Mouse (Mus musculus): Measurements from ENCODE around the gene Dusp8. TPM values are rescaled to one million over a fixed set of nuclear protein-coding genes. Genes with fewer than 3 reads are reported as not detected.

Gene Dusp8
- polyA plus RNA-seq, 1 experiment, result 2.1 TPM

- Histone ChIP-seq H3K27me3 (ENCODE audit: control insufficient read depth, insufficient read depth, insufficient read length) (no peaks in the 10 kb centered on the region), H3K4me3 (ENCODE audit: insufficient read depth, poor library complexity, severe bottlenecking) (no peak overlapping the region), H3K79me3 (ENCODE audit: low read depth) (peaks cover 9% of the 10 kb centered on the region), H3K36me3 (ENCODE audit: control insufficient read depth, insufficient read depth) (no peaks in the 10 kb centered on the region), H3K79me2 (ENCODE audit: control insufficient read depth, insufficient read depth) (peaks cover 62% of the 10 kb centered on the region), H3ac (ENCODE audit: control insufficient read depth, insufficient read length, low read depth) (no peak overlapping the region)
- no peak for TF ChIP-seq FOSL1 (IDR thresholded peaks at IDR 0.05; ENCODE audit: insufficient read depth, low read length, poor library complexity, severe bottlenecking)
- no peak for TF ChIP-seq CEBPB (IDR thresholded peaks at IDR 0.05; ENCODE audit: low read depth)
- TF ChIP-seq USF1 (IDR thresholded peaks at IDR 0.05; ENCODE audit: low read depth), result no peak
- no peak for TF ChIP-seq MYOD1 (IDR thresholded peaks at IDR 0.05; ENCODE audit: control insufficient read depth, insufficient read length, low read depth)
- no peak for TF ChIP-seq MAX (IDR thresholded peaks at IDR 0.05)
- TF ChIP-seq CTCF (IDR thresholded peaks at IDR 0.05; ENCODE audit: control insufficient read depth, insufficient read depth, insufficient read length), result no peak
- no peak for TF ChIP-seq MYOG (IDR thresholded peaks at IDR 0.05; ENCODE audit: control insufficient read depth, extremely low read depth, insufficient read length)
These were observed 54.9 kb downstream of the Dusp8 start for GRCm38 (mm10) chr7:142040756-142041155.

- TF ChIP-seq CEBPB (IDR thresholded peaks at IDR 0.05; ENCODE audit: low read depth) (no peak), CTCF (IDR thresholded peaks at IDR 0.05; ENCODE audit: control insufficient read depth, insufficient read depth, insufficient read length) (peak; percentile 56)
- H3K79me2 ChIP-seq (ENCODE audit: control insufficient read depth, insufficient read depth), result peaks cover 68% of the 10 kb centered on the region
- H3ac ChIP-seq (ENCODE audit: control insufficient read depth, insufficient read length, low read depth), result no peak overlapping the region
- H3K79me3 ChIP-seq (ENCODE audit: low read depth), result peaks cover 10% of the 10 kb centered on the region
- H3K4me3 ChIP-seq (ENCODE audit: insufficient read depth, poor library complexity, severe bottlenecking), result no peak overlapping the region
- no peaks in the 10 kb centered on the region for H3K27me3 ChIP-seq (ENCODE audit: control insufficient read depth, insufficient read depth, insufficient read length)
- H3K36me3 ChIP-seq (ENCODE audit: control insufficient read depth, insufficient read depth), result no peaks in the 10 kb centered on the region
These were observed 58.0 kb downstream of the Dusp8 start for GRCm38 (mm10) chr7:142037553-142038170.

GRCm38 (mm10) chr7:142035048-142035811, 60.4 kb downstream of the Dusp8 start:
- no peak for TF ChIP-seq USF1 (IDR thresholded peaks at IDR 0.05; ENCODE audit: low read depth)
- TF ChIP-seq MAX (IDR thresholded peaks at IDR 0.05), result no peak
- TF ChIP-seq FOSL1 (IDR thresholded peaks at IDR 0.05; ENCODE audit: insufficient read depth, low read length, poor library complexity, severe bottlenecking), result no peak
- TF ChIP-seq CEBPB (IDR thresholded peaks at IDR 0.05; ENCODE audit: low read depth), result no peak
- no peak for TF ChIP-seq MYOD1 (IDR thresholded peaks at IDR 0.05; ENCODE audit: control insufficient read depth, insufficient read length, low read depth)
- TF ChIP-seq CTCF (IDR thresholded peaks at IDR 0.05; ENCODE audit: control insufficient read depth, insufficient read depth, insufficient read length), result no peak
- Histone ChIP-seq H3K27me3 (ENCODE audit: control insufficient read depth, insufficient read depth, insufficient read length) (no peaks in the 10 kb centered on the region), H3K79me2 (ENCODE audit: control insufficient read depth, insufficient read depth) (peaks cover 63% of the 10 kb centered on the region), H3K36me3 (ENCODE audit: control insufficient read depth, insufficient read depth) (no peaks in the 10 kb centered on the region), H3K4me3 (ENCODE audit: insufficient read depth, poor library complexity, severe bottlenecking) (no peak overlapping the region), H3K79me3 (ENCODE audit: low read depth) (peaks cover 18% of the 10 kb centered on the region), H3ac (ENCODE audit: control insufficient read depth, insufficient read length, low read depth) (no peak overlapping the region)

- H3K79me3 ChIP-seq (ENCODE audit: low read depth), result peaks cover 18% of the 10 kb centered on the region
- H3K79me2 ChIP-seq (ENCODE audit: control insufficient read depth, insufficient read depth), result peaks cover 58% of the 10 kb centered on the region
- no peak overlapping the region for H3K4me3 ChIP-seq (ENCODE audit: insufficient read depth, poor library complexity, severe bottlenecking)
- no peaks in the 10 kb centered on the region for H3K36me3 ChIP-seq (ENCODE audit: control insufficient read depth, insufficient read depth)
- TF ChIP-seq FOSL1 (IDR thresholded peaks at IDR 0.05; ENCODE audit: insufficient read depth, low read length, poor library complexity, severe bottlenecking) (no peak), MYOD1 (IDR thresholded peaks at IDR 0.05; ENCODE audit: control insufficient read depth, insufficient read length, low read depth) (no peak), MYOG (IDR thresholded peaks at IDR 0.05; ENCODE audit: control insufficient read depth, extremely low read depth, insufficient read length) (no peak), CTCF (IDR thresholded peaks at IDR 0.05; ENCODE audit: control insufficient read depth, insufficient read depth, insufficient read length) (no peak), USF1 (IDR thresholded peaks at IDR 0.05; ENCODE audit: low read depth) (no peak), MAX (IDR thresholded peaks at IDR 0.05) (no peak), CEBPB (IDR thresholded peaks at IDR 0.05; ENCODE audit: low read depth) (no peak)
- no peak overlapping the region for H3ac ChIP-seq (ENCODE audit: control insufficient read depth, insufficient read length, low read depth)
- H3K27me3 ChIP-seq (ENCODE audit: control insufficient read depth, insufficient read depth, insufficient read length), result no peaks in the 10 kb centered on the region
These were observed 61.4 kb downstream of the Dusp8 start for GRCm38 (mm10) chr7:142034198-142034597.

GRCm38 (mm10) chr7:142030073-142030472, 65.6 kb downstream of the Dusp8 start:
- TF ChIP-seq MAX (IDR thresholded peaks at IDR 0.05) (no peak), MYOD1 (IDR thresholded peaks at IDR 0.05; ENCODE audit: control insufficient read depth, insufficient read length, low read depth) (no peak), CTCF (IDR thresholded peaks at IDR 0.05; ENCODE audit: control insufficient read depth, insufficient read depth, insufficient read length) (no peak), CEBPB (IDR thresholded peaks at IDR 0.05; ENCODE audit: low read depth) (no peak), MYOG (IDR thresholded peaks at IDR 0.05; ENCODE audit: control insufficient read depth, extremely low read depth, insufficient read length) (no peak), FOSL1 (IDR thresholded peaks at IDR 0.05; ENCODE audit: insufficient read depth, low read length, poor library complexity, severe bottlenecking) (no peak), USF1 (IDR thresholded peaks at IDR 0.05; ENCODE audit: low read depth) (no peak)
- H3K79me2 ChIP-seq (ENCODE audit: control insufficient read depth, insufficient read depth), result peaks cover 28% of the 10 kb centered on the region
- no peaks in the 10 kb centered on the region for H3K27me3 ChIP-seq (ENCODE audit: control insufficient read depth, insufficient read depth, insufficient read length)
- H3K36me3 ChIP-seq (ENCODE audit: control insufficient read depth, insufficient read depth), result no peaks in the 10 kb centered on the region
- no peak overlapping the region for H3K4me3 ChIP-seq (ENCODE audit: insufficient read depth, poor library complexity, severe bottlenecking)
- peaks cover 16% of the 10 kb centered on the region for H3K79me3 ChIP-seq (ENCODE audit: low read depth)
- no peak overlapping the region for H3ac ChIP-seq (ENCODE audit: control insufficient read depth, insufficient read length, low read depth)

Other genes with a start within 250 kb of the Dusp8 start
- gene Tollip, start 177.3 kb downstream of the Dusp8 start, polyA plus RNA-seq (2012; fragmentation: generic; extraction: Trizol), result 29.5 TPM
- 0.05 TPM for gene Brsk2, start 146.1 kb downstream of the Dusp8 start, polyA plus RNA-seq (2012; fragmentation: generic; extraction: Trizol)
- 27.5 TPM for gene Mob2, start 34.8 kb downstream of the Dusp8 start, polyA plus RNA-seq (2012; fragmentation: generic; extraction: Trizol)
- gene Gm45618, start 24.9 kb upstream of the Dusp8 start, polyA plus RNA-seq (2012; fragmentation: generic; extraction: Trizol), result not detected
- gene Gm39115, start 40.2 kb upstream of the Dusp8 start, polyA plus RNA-seq (2012; fragmentation: generic; extraction: Trizol), result not detected
- not detected for gene Gm45337, start 48.8 kb upstream of the Dusp8 start, polyA plus RNA-seq (2012; fragmentation: generic; extraction: Trizol)
- not detected for gene Gm29735, start 61.3 kb upstream of the Dusp8 start, polyA plus RNA-seq (2012; fragmentation: generic; extraction: Trizol)
- gene Gm4553, start 69.9 kb upstream of the Dusp8 start, polyA plus RNA-seq (2012; fragmentation: generic; extraction: Trizol), result not detected
- gene Krtap5-2, start 80.2 kb upstream of the Dusp8 start, polyA plus RNA-seq (2012; fragmentation: generic; extraction: Trizol), result not detected
- gene Gm10153, start 94.5 kb upstream of the Dusp8 start, polyA plus RNA-seq (2012; fragmentation: generic; extraction: Trizol), result not detected
- gene Krtap5-3, start 105.5 kb upstream of the Dusp8 start, polyA plus RNA-seq (2012; fragmentation: generic; extraction: Trizol), result not detected
- not detected for gene Gm7579, start 116.0 kb upstream of the Dusp8 start, polyA plus RNA-seq (2012; fragmentation: generic; extraction: Trizol)
- gene Krtap5-5, start 134.1 kb upstream of the Dusp8 start, polyA plus RNA-seq (2012; fragmentation: generic; extraction: Trizol), result not detected
- gene Gm40460, start 145.2 kb upstream of the Dusp8 start, polyA plus RNA-seq (2012; fragmentation: generic; extraction: Trizol), result not detected
- gene Gm2431, start 162.5 kb upstream of the Dusp8 start, polyA plus RNA-seq (2012; fragmentation: generic; extraction: Trizol), result not detected
- gene Gm4559, start 178.5 kb upstream of the Dusp8 start, polyA plus RNA-seq (2012; fragmentation: generic; extraction: Trizol), result not detected
- gene Krtap5-1, start 201.3 kb upstream of the Dusp8 start, polyA plus RNA-seq (2012; fragmentation: generic; extraction: Trizol), result not detected
- gene Krtap5-4, start 207.7 kb upstream of the Dusp8 start, polyA plus RNA-seq (2012; fragmentation: generic; extraction: Trizol), result 0.04 TPM